Mouse (Mus musculus) MN1 (cell line): ENCODE data around the gene Arl5b.

Source experiments
- DNase-seq: peaks from one replicate; pipeline ENCODE4 v3.0.0-alpha.2; 2016; ENCODE audit warnings: low spot score

Gene Arl5b

GRCm38 (mm10) chr2:15049117-15049873, at the start of gene Arl5b:
Gene Arl5b (plus strand): TSS chr2:15049395.
- DNase-seq: peak; percentile 88

- DNase-seq: no peak
Observed at GRCm38 (mm10) chr2:15007531-15007930, 41.7 kb upstream of the Arl5b start.

GRCm38 (mm10) chr2:15008072-15008471, 41.1 kb upstream of the Arl5b start:
- no peak for DNase-seq

GRCm38 (mm10) chr2:15026817-15027216, 22.4 kb upstream of the Arl5b start:
- no peak for DNase-seq

GRCm38 (mm10) chr2:15027816-15028215, 21.4 kb upstream of the Arl5b start:
- DNase-seq: no peak

GRCm38 (mm10) chr2:15038705-15039104, 10.5 kb upstream of the Arl5b start:
- no peak for DNase-seq

- DNase-seq: no peak
Observed at GRCm38 (mm10) chr2:15040326-15040725, 8.9 kb upstream of the Arl5b start.

- DNase-seq: peak; percentile 37
Observed at GRCm38 (mm10) chr2:15054496-15054895, 5.3 kb downstream of the Arl5b start.

GRCm38 (mm10) chr2:15054945-15055637, 5.9 kb downstream of the Arl5b start, which contains the start of gene Nsun6:
Gene Nsun6 (minus strand): TSS chr2:15055069.
- peak; percentile 96 for DNase-seq

GRCm38 (mm10) chr2:15055741-15056151, 6.6 kb downstream of the Arl5b start:
- peak; percentile 17 for DNase-seq

GRCm38 (mm10) chr2:15058227-15058626, 9.0 kb downstream of the Arl5b start:
- no peak for DNase-seq

- DNase-seq: no peak
Observed at GRCm38 (mm10) chr2:15060856-15061255, 11.7 kb downstream of the Arl5b start.

- no peak for DNase-seq
Observed at GRCm38 (mm10) chr2:15063815-15064214, 14.6 kb downstream of the Arl5b start.

GRCm38 (mm10) chr2:15064380-15065269, 15.4 kb downstream of the Arl5b start:
- no peak for DNase-seq

- no peak for DNase-seq
Observed at GRCm38 (mm10) chr2:15065447-15065846, 16.3 kb downstream of the Arl5b start.

GRCm38 (mm10) chr2:15067091-15067490, 17.9 kb downstream of the Arl5b start:
- DNase-seq: no peak

GRCm38 (mm10) chr2:15083702-15084101, 34.5 kb downstream of the Arl5b start:
- DNase-seq: no peak

- DNase-seq: no peak
Observed at GRCm38 (mm10) chr2:15087308-15087707, 38.1 kb downstream of the Arl5b start.

GRCm38 (mm10) chr2:15096514-15097090, 47.4 kb downstream of the Arl5b start:
- DNase-seq: peak; percentile 37

- DNase-seq: peak; percentile 10
Observed at GRCm38 (mm10) chr2:15104386-15104785, 55.2 kb downstream of the Arl5b start.

- no peak for DNase-seq
Observed at GRCm38 (mm10) chr2:15111290-15111689, 62.1 kb downstream of the Arl5b start.
